Mouse (Mus musculus): Measurements from ENCODE around the gene Gsdme. TPM values are rescaled to one million over a fixed set of nuclear protein-coding genes. Genes with fewer than 3 reads are reported as not detected.

Gsdme gene
- polyA plus RNA-seq, 1 experiment from 2014 or later, result 89.6 TPM

DNA sequence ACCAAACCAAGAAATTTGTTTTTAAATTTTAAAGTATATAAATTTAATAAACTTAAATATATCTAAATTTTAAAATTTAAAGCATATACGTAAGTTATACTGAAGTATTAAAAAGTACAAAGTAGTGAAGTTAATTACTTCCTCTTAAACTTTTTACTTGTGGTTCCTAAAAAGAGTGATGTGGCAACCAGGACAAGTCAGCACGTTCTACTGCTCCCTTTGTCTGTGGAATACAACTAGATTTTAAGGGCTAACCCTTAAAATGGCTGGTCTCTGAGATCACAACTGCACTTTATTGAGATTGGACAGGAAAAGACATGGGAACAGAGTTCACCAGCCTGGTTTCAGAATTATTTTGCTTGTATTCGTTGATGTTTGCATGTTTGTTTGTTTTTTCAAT lies 100.6 kb downstream of the Gsdme start:
- H3K9me3 ChIP-seq (replicated peaks; ENCODE audit: control insufficient read depth, low read length, poor library complexity, severe bottlenecking), result no peaks in the 10 kb centered on the region
- no peak overlapping the region for H3K27ac ChIP-seq (ENCODE audit: low read length)
- H3K36me3 ChIP-seq (ENCODE audit: control insufficient read depth, insufficient read depth, low read length), result no peaks in the 10 kb centered on the region
- H3K4me2 ChIP-seq (ENCODE audit: low read length), result no peak overlapping the region
- H3K4me1 ChIP-seq (ENCODE audit: control insufficient read depth, insufficient read depth, low read length), result no peaks in the 10 kb centered on the region
- H3K27me3 ChIP-seq (ENCODE audit: control insufficient read depth, insufficient read depth, low read depth, low read length), result no peaks in the 10 kb centered on the region
- 95% methylated on average over 3 of the region's 3 CpGs for WGBS
- no peak for ATAC-seq
- H3K9ac ChIP-seq (ENCODE audit: low read depth, low read length), result no peak overlapping the region
- no peak overlapping the region for H3K4me3 ChIP-seq (ENCODE audit: low read depth, low read length)

- Histone ChIP-seq H3K4me3 (ENCODE audit: low read depth, low read length) (no peak overlapping the region), H3K9me3 (replicated peaks; ENCODE audit: control insufficient read depth, low read length, poor library complexity, severe bottlenecking) (no peaks in the 10 kb centered on the region), H3K36me3 (ENCODE audit: control insufficient read depth, insufficient read depth, low read length) (no peaks in the 10 kb centered on the region), H3K4me2 (ENCODE audit: low read length) (no peak overlapping the region), H3K9ac (ENCODE audit: low read depth, low read length) (no peak overlapping the region), H3K27ac (ENCODE audit: low read length) (no peak overlapping the region), H3K4me1 (ENCODE audit: control insufficient read depth, insufficient read depth, low read length) (no peaks in the 10 kb centered on the region), H3K27me3 (ENCODE audit: control insufficient read depth, insufficient read depth, low read depth, low read length) (no peaks in the 10 kb centered on the region)
- no peak for ATAC-seq
- whole genome bisulfite sequencing, result 76% methylated on average over 6 of the region's 6 CpGs
These were observed 103.8 kb downstream of the Gsdme start for GRCm38 (mm10) chr6:50159842-50160241.

DNA sequence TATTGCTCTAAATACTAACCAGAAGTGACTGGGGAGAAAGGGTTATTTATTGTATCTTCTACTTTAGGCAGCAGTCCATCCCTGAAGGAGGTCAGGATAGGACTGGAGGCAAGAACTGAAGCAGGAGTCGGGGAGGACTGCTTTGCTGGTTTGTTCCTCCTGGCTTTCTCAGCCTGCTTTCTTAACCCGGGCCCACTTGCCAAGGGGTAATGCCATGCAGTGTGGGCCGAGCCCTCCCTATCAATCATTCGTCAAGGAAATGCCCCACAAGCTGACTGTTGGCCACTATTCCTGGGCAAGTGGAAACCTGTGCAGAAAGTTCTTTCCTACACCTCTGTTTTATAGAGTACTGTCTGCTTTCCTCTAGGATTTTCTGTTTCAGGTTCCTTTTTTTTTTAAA lies 114.3 kb downstream of the Gsdme start:
- no peak overlapping the region for H3K27ac ChIP-seq (ENCODE audit: low read length)
- no peaks in the 10 kb centered on the region for H3K4me1 ChIP-seq (ENCODE audit: control insufficient read depth, insufficient read depth, low read length)
- no peaks in the 10 kb centered on the region for H3K27me3 ChIP-seq (ENCODE audit: control insufficient read depth, insufficient read depth, low read depth, low read length)
- H3K4me3 ChIP-seq (ENCODE audit: low read depth, low read length), result no peak overlapping the region
- WGBS, result 87% methylated on average over 4 of the region's 4 CpGs
- no peak for ATAC-seq
- H3K9ac ChIP-seq (ENCODE audit: low read depth, low read length), result no peak overlapping the region
- no peak overlapping the region for H3K4me2 ChIP-seq (ENCODE audit: low read length)
- H3K36me3 ChIP-seq (ENCODE audit: control insufficient read depth, insufficient read depth, low read length), result no peaks in the 10 kb centered on the region
- H3K9me3 ChIP-seq (replicated peaks; ENCODE audit: control insufficient read depth, low read length, poor library complexity, severe bottlenecking), result no peaks in the 10 kb centered on the region

DNA sequence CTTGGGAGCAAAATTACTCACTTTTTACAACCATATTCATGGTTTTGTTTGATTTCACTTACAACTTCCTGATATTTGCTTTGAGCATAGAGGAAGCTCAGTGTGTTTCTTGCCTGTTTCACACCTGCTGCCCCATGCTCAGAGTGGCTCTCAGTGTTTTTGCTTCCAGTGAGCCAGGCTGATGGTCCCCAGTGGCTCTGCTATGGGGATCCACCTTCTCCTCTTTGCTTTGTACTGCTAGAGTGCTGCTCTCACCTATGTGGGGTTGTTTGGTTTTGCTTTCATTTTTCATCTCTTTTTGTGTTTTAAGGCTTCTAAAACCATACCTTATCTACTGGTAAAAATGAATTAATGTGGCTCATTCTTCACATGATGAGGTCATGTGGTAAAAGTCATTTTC lies 117.5 kb downstream of the Gsdme start:
- no peaks in the 10 kb centered on the region for H3K4me1 ChIP-seq (ENCODE audit: control insufficient read depth, insufficient read depth, low read length)
- no peaks in the 10 kb centered on the region for H3K36me3 ChIP-seq (ENCODE audit: control insufficient read depth, insufficient read depth, low read length)
- no peak overlapping the region for H3K9ac ChIP-seq (ENCODE audit: low read depth, low read length)
- no peaks in the 10 kb centered on the region for H3K9me3 ChIP-seq (replicated peaks; ENCODE audit: control insufficient read depth, low read length, poor library complexity, severe bottlenecking)
- H3K4me3 ChIP-seq (ENCODE audit: low read depth, low read length), result no peak overlapping the region
- H3K27ac ChIP-seq (ENCODE audit: low read length), result no peak overlapping the region
- no peak overlapping the region for H3K4me2 ChIP-seq (ENCODE audit: low read length)
- H3K27me3 ChIP-seq (ENCODE audit: control insufficient read depth, insufficient read depth, low read depth, low read length), result no peaks in the 10 kb centered on the region
- no peak for ATAC-seq

GRCm38 (mm10) chr6:50139526-50139925 lies 124.1 kb downstream of the Gsdme start:
- Histone ChIP-seq H3K4me3 (ENCODE audit: low read depth, low read length) (no peak overlapping the region), H3K27ac (ENCODE audit: low read length) (no peak overlapping the region), H3K9me3 (replicated peaks; ENCODE audit: control insufficient read depth, low read length, poor library complexity, severe bottlenecking) (no peaks in the 10 kb centered on the region), H3K9ac (ENCODE audit: low read depth, low read length) (no peak overlapping the region), H3K27me3 (ENCODE audit: control insufficient read depth, insufficient read depth, low read depth, low read length) (no peaks in the 10 kb centered on the region), H3K4me1 (ENCODE audit: control insufficient read depth, insufficient read depth, low read length) (no peaks in the 10 kb centered on the region), H3K36me3 (ENCODE audit: control insufficient read depth, insufficient read depth, low read length) (no peaks in the 10 kb centered on the region), H3K4me2 (ENCODE audit: low read length) (no peak overlapping the region)
- 85% methylated on average over 3 of the region's 3 CpGs for WGBS
- ATAC-seq, result no peak

Other genes with a start within 250 kb of the Gsdme start
- 54.1 and 62.1 TPM in 2 replicates for gene Mpp6, start 153.6 kb downstream of the Gsdme start, polyA plus RNA-seq (2015; fragmentation: Nextera tagmentation; extraction: Ambion mirVana)
- gene Osbpl3, start 192.3 kb upstream of the Gsdme start, polyA plus RNA-seq (2015; fragmentation: Nextera tagmentation; extraction: Ambion mirVana), result 6.0 and 7.2 TPM in 2 replicates

Measured in midbrain, embryonic 16.5 days (tissue).